ENCODE assay signal across 19 mouse cellular contexts in genomic region chr4:150685778-150686493, GRCm38 (mm10). TPM values are rescaled to one million over a fixed set of nuclear protein-coding genes. Genes with fewer than 3 reads are reported as not detected.
DNase-seq lines count a peak whose midpoint lies in the region; ATAC-seq and TF ChIP-seq lines count a peak whose summit lies in the region.
"Had no signal": no experiment of that assay in that cellular context is flagged by ENCODE, and none has a peak within 500 bp of the region (broad histone marks: within the 10 kb centered on the region; RNA-seq: fewer than 3 reads in every experiment).

No protein-coding gene starts in this region.

- TF ChIP-seq CTCF in gastrocnemius, adult 2 months (IDR thresholded peaks at IDR 0.05), result no peak
- no peak for TF ChIP-seq CTCF in lung, postnatal 0 days (IDR thresholded peaks at IDR 0.05)
- no peak for TF ChIP-seq CTCF in liver, embryonic 14.5 days (IDR thresholded peaks at IDR 0.05; ENCODE audit: low read depth)

- DNase-seq in gastrocnemius, adult 2 months, result no peak
- no peak for DNase-seq in gastrocnemius, adult 18-20 months (ENCODE audit: low spot score)
- no peak for DNase-seq in lung, postnatal 0 days (ENCODE audit: low spot score)
- DNase-seq in lung, postnatal 25 days (ENCODE audit: low spot score), result no peak
- DNase-seq in liver, embryonic 14.5 days (ENCODE audit: low read depth in 3 of 3, low spot score in 3 of 3), result no peak
- DNase-seq in retina, embryonic 14.5 days (ENCODE audit: low spot score), result no peak
- no peak for DNase-seq in ovary, postnatal 14 days (ENCODE audit: low spot score)
- DNase-seq in T-cell, adult 2 months (ENCODE audit: low spot score), result no peak
- DNase-seq: cerebellum, postnatal 10 days; gastrocnemius, postnatal 14 days; layer of hippocampus, adult 9-11 months; right cerebral cortex, postnatal 4 days; thymus, adult 18-20 months had no signal

- no peak overlapping the region for H3K9ac ChIP-seq in lung, postnatal 0 days (replicated peaks; ENCODE audit: low read depth)
- no peak overlapping the region for H3K9ac ChIP-seq in liver, embryonic 14.5 days (replicated peaks)
- H3K9ac ChIP-seq: embryonic facial prominence, embryonic 12.5 days; forebrain, embryonic 12.5 days; limb, embryonic 15.5 days had no signal

- 0 out of 2 replicates have a peak overlapping the region, but pooled peaks have one; percentile 5 for H3K4me2 ChIP-seq in lung, postnatal 0 days (replicated peaks; ENCODE audit: low read depth, low read length)
- H3K4me2 ChIP-seq in liver, embryonic 14.5 days (ENCODE audit: low read depth), result no peak overlapping the region
- H3K4me2 ChIP-seq: embryonic facial prominence, embryonic 12.5 days; forebrain, embryonic 12.5 days; limb, embryonic 15.5 days had no signal

- WGBS in lung, postnatal 0 days, result 51% methylated on average over 7 of the region's 8 CpGs
- 41% methylated on average over 7 of the region's 8 CpGs for WGBS in liver, embryonic 14.5 days (ENCODE audit: insufficient replicate concordance)

- H3K27ac ChIP-seq in gastrocnemius, adult 2 months, result peak overlapping the region; percentile 12
- H3K27ac ChIP-seq in lung, postnatal 0 days (ENCODE audit: low read length), result peak overlapping the region; percentile 81
- peak overlapping the region; percentile 59 for H3K27ac ChIP-seq in liver, embryonic 14.5 days
- H3K27ac ChIP-seq: embryonic facial prominence, embryonic 12.5 days; forebrain, embryonic 12.5 days; limb, embryonic 15.5 days had no signal

- no peaks in the 10 kb centered on the region for H3K36me3 ChIP-seq in lung, postnatal 0 days (ENCODE audit: insufficient read depth, low read length)
- no peaks in the 10 kb centered on the region for H3K36me3 ChIP-seq in liver, embryonic 14.5 days (replicated peaks; ENCODE audit: control insufficient read depth, insufficient read depth, low read depth)
- H3K36me3 ChIP-seq: embryonic facial prominence, embryonic 12.5 days; forebrain, embryonic 12.5 days; limb, embryonic 15.5 days had no signal

- H3K4me1 ChIP-seq in lung, postnatal 0 days (ENCODE audit: insufficient read depth, low read depth, low read length), result peaks cover 4% of the 10 kb centered on the region; the same call in 1 of the 2 replicates
- H3K4me1 ChIP-seq in liver, embryonic 14.5 days (replicated peaks; ENCODE audit: control insufficient read depth in 2 of 2, insufficient read depth in 2 of 2, low read length in 1 of 2), result peaks cover 7 to 23% of the 10 kb centered on the region in 2 experiments

- no peak for TF ChIP-seq EP300 in lung, postnatal 0 days (IDR thresholded peaks at IDR 0.05)
- no peak for TF ChIP-seq EP300 in liver, embryonic 14.5 days (IDR thresholded peaks at IDR 0.05; ENCODE audit: low read depth)

- intact Hi-C loops in gastrocnemius, adult 2 months (cut with DNase I), result no loop called here

- H3K4me3 ChIP-seq in gastrocnemius, adult 2 months, result no peak overlapping the region
- no peak overlapping the region for H3K4me3 ChIP-seq in lung, postnatal 0 days (ENCODE audit: low read depth, low read length)
- no peak overlapping the region for H3K4me3 ChIP-seq in liver, embryonic 14.5 days (ENCODE audit: insufficient read depth in 1 of 2, low read depth in 2 of 2, low read length in 2 of 2)
- H3K4me3 ChIP-seq: embryonic facial prominence, embryonic 12.5 days; forebrain, embryonic 12.5 days; limb, embryonic 15.5 days had no signal

- ATAC-seq in lung, postnatal 0 days, result no peak
- peak; percentile 38 for ATAC-seq in liver, embryonic 14.5 days (ENCODE audit: insufficient read depth)
- ATAC-seq: midbrain, embryonic 16.5 days had no signal

- no peaks in the 10 kb centered on the region for H3K27me3 ChIP-seq in lung, postnatal 0 days (replicated peaks; ENCODE audit: insufficient read depth, low read length)
- H3K27me3 ChIP-seq in liver, embryonic 14.5 days (ENCODE audit: control insufficient read depth, insufficient read depth, low read length), result no peaks in the 10 kb centered on the region
- H3K27me3 ChIP-seq: embryonic facial prominence, embryonic 12.5 days; forebrain, embryonic 12.5 days; limb, embryonic 15.5 days had no signal

- no peaks in the 10 kb centered on the region for H3K9me3 ChIP-seq in lung, postnatal 0 days (ENCODE audit: low read length)
- H3K9me3 ChIP-seq in liver, embryonic 14.5 days (ENCODE audit: control insufficient read depth, low read length), result no peaks in the 10 kb centered on the region
- H3K9me3 ChIP-seq: embryonic facial prominence, embryonic 12.5 days; forebrain, embryonic 12.5 days; limb, embryonic 15.5 days had no signal

RNA-seq across cellular contexts. Expression of gene Slc45a1, which starts 34.0 kb away (rescaled TPM):
- total RNA-seq in gastrocnemius, adult 2 months (2021), result not detected
- not detected for total RNA-seq in gastrocnemius, adult 18-20 months (2021)
- polyA plus RNA-seq in lung, postnatal 0 days (2015; fragmentation: Nextera tagmentation; extraction: Ambion mirVana), result 0.04 TPM in 1 of 2 replicates, not detected in the other
- 0.02 TPM in 1 of 2 replicates, not detected in the other for polyA plus RNA-seq in liver, embryonic 14.5 days (2012; rRNA removed)
- not detected in 2 replicates for polyA plus RNA-seq in liver, embryonic 14.5 days (2014; fragmentation: Nextera tagmentation; extraction: Ambion mirVana)
- total RNA-seq: gastrocnemius, postnatal 14 days; heart, postnatal 10 days had no signal
- polyA plus RNA-seq: kidney, embryonic 14.5 days had no signal

Comparison
In these comparisons a context has a peak if more than half of its experiments do, and no peak if none do; other contexts are left out.
1. H3K27ac ChIP-seq: peak in every context shown above with its lines; median percentile 81 in lung, postnatal 0 days; 59 in liver, embryonic 14.5 days; 12 in gastrocnemius, adult 2 months.